12 mouse cellular contexts compared by ENCODE assay signal in genomic region chr1:42233289-42233688, GRCm38 (mm10).
DNase-seq lines count a peak whose midpoint lies in the region; ATAC-seq and TF ChIP-seq lines count a peak whose summit lies in the region.
"Had no signal": no experiment of that assay in that cellular context is flagged by ENCODE, and none has a peak within 500 bp of the region (broad histone marks: within the 10 kb centered on the region; RNA-seq: fewer than 3 reads in every experiment).

No protein-coding gene starts in this region.

- H3K9ac ChIP-seq in hindbrain, embryonic 16.5 days (ENCODE audit: low read depth, low read length) = no peak overlapping the region
- no peak overlapping the region for H3K9ac ChIP-seq in midbrain, embryonic 13.5 days (replicated peaks)

- WGBS in forebrain, embryonic 10.5 days = 6% methylated on average over 10 of the region's 10 CpGs
- 6% methylated on average over 10 of the region's 10 CpGs for WGBS in hindbrain, embryonic 16.5 days
- 3% methylated on average over 10 of the region's 10 CpGs for WGBS in midbrain, embryonic 13.5 days

- peak overlapping the region; percentile 14; the same call in 1 of the 2 replicates for H3K4me2 ChIP-seq in hindbrain, embryonic 16.5 days (ENCODE audit: low read length)
- H3K4me2 ChIP-seq in midbrain, embryonic 13.5 days (replicated peaks) = 0 out of 2 replicates have a peak overlapping the region, but pooled peaks have one; percentile 5

- H3K9me3 ChIP-seq in forebrain, embryonic 10.5 days = no peaks in the 10 kb centered on the region
- no peaks in the 10 kb centered on the region for H3K9me3 ChIP-seq in hindbrain, embryonic 16.5 days (ENCODE audit: control insufficient read depth, low read length)
- no peaks in the 10 kb centered on the region; the same call in 1 of the 2 replicates for H3K9me3 ChIP-seq in midbrain, embryonic 13.5 days

- H3K27ac ChIP-seq in forebrain, embryonic 10.5 days = peak overlapping the region; percentile 73; the same call in 1 of the 2 replicates
- H3K27ac ChIP-seq in hindbrain, embryonic 16.5 days (ENCODE audit: low read depth, low read length) = no peak overlapping the region
- H3K27ac ChIP-seq in midbrain, embryonic 13.5 days = peak overlapping the region; percentile 58; the same call in 1 of the 2 replicates

- H3K36me3 ChIP-seq in forebrain, embryonic 10.5 days (replicated peaks) = no peaks in the 10 kb centered on the region
- no peaks in the 10 kb centered on the region for H3K36me3 ChIP-seq in hindbrain, embryonic 16.5 days (ENCODE audit: control insufficient read depth, insufficient read depth, low read length)
- no peaks in the 10 kb centered on the region for H3K36me3 ChIP-seq in midbrain, embryonic 13.5 days

- peak; percentile 91 for DNase-seq in brain, embryonic 14.5 days (ENCODE audit: low read depth)
- peak; percentile 46 for DNase-seq in forebrain, embryonic 10.5 days (ENCODE audit: extremely low spot score, low spot score)
- no peak for DNase-seq in adrenal gland, adult 8-10 months
- DNase-seq in ovary, adult 18-20 months (ENCODE audit: low spot score) = no peak
- DNase-seq in adrenal gland, adult 2 months = no peak
- DNase-seq in adrenal gland, postnatal 14 days = no peak
- DNase-seq: lung, adult 18-20 months had no signal

- no peak for TF ChIP-seq POLR2A in brain, embryonic 14.5 days (IDR thresholded peaks at IDR 0.05; ENCODE audit: borderline replicate concordance, extremely low read depth, insufficient read depth, insufficient read length, poor library complexity, severe bottlenecking)

- no peak for TF ChIP-seq CTCF in brain, embryonic 14.5 days (IDR thresholded peaks at IDR 0.05; ENCODE audit: borderline replicate concordance, extremely low read depth, insufficient read depth, insufficient read length)

- H3K4me3 ChIP-seq in forebrain, embryonic 10.5 days = no peak overlapping the region
- H3K4me3 ChIP-seq in hindbrain, embryonic 16.5 days (ENCODE audit: low read length) = no peak overlapping the region
- no peak overlapping the region for H3K4me3 ChIP-seq in midbrain, embryonic 13.5 days (replicated peaks)
- H3K4me3 ChIP-seq: myocyte had no signal

- peaks cover 18% of the 10 kb centered on the region; the same call in 1 of the 2 replicates for H3K27me3 ChIP-seq in forebrain, embryonic 10.5 days (ENCODE audit: poor library complexity, severe bottlenecking)
- no peaks in the 10 kb centered on the region for H3K27me3 ChIP-seq in hindbrain, embryonic 16.5 days (replicated peaks; ENCODE audit: control insufficient read depth, insufficient read depth, low read length)
- H3K27me3 ChIP-seq in midbrain, embryonic 13.5 days = no peaks in the 10 kb centered on the region
- H3K27me3 ChIP-seq: Patski had no signal

- ATAC-seq in hindbrain, embryonic 16.5 days = 0 out of 2 replicates have a peak, but pooled peaks have one; percentile 29
- peak; percentile 92 for ATAC-seq in midbrain, embryonic 13.5 days
- ATAC-seq: inflammation-experienced regulatory T-cells, adult 6 months; Patski had no signal

- peaks cover 21% of the 10 kb centered on the region for H3K4me1 ChIP-seq in forebrain, embryonic 10.5 days
- no peaks in the 10 kb centered on the region; the same call in none of the 2 replicates for H3K4me1 ChIP-seq in hindbrain, embryonic 16.5 days (ENCODE audit: control insufficient read depth, insufficient read depth, low read depth, low read length)
- H3K4me1 ChIP-seq in midbrain, embryonic 13.5 days (replicated peaks) = peaks cover 15% of the 10 kb centered on the region

Comparison
In these comparisons a context has a peak if more than half of its experiments do, and no peak if none do; other contexts are left out.
1. DNase-seq: peak in brain, embryonic 14.5 days (single experiment) and forebrain, embryonic 10.5 days (single experiment); none in adrenal gland, adult 8-10 months (single experiment), ovary, adult 18-20 months (single experiment), adrenal gland, adult 2 months (single experiment) and adrenal gland, postnatal 14 days (single experiment).